Mouse (Mus musculus): ENCODE measurements at regions not wholly inside any gene's neighbourhood (a gene's known extent, or its start where the extent isn't known, plus 50 kb on each side); places are given as distances from the start of the nearest gene placed in this dataset.

DNA sequence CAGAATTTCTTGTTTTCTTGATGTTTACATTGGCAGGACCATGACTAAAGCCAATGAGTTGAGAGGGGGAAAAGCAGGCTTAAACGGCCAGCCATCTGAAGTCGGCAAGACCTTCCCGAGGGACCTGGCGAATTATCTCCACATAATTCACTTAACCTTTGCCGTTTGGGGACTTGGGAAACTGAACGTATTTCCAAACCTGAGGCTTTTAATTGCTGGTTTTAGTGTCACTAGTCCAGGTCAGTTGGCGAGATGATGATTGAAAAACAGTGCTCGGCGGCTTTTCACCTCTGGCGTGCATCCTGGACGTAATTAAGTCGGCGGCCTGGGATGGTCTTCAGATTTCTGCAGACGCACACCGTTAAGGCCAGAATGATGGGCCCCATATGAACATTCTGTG is 66.9 kb upstream of the Atp5g3 start:
- TF ChIP-seq POLR2AphosphoS5 (IDR thresholded peaks at IDR 0.05; ENCODE audit: insufficient replicate concordance, low read depth, low read length) = no peak
- no peak for TF ChIP-seq CTCF (IDR thresholded peaks at IDR 0.05; ENCODE audit: low read depth, low read length)
- no peak for TF ChIP-seq GATA2 (IDR thresholded peaks at IDR 0.05; ENCODE audit: borderline replicate concordance, low read depth, low read length)
- no peak for TF ChIP-seq GATA1 (IDR thresholded peaks at IDR 0.05; ENCODE audit: borderline replicate concordance, low read length)
- TF ChIP-seq TAL1 (conservative IDR thresholded peaks at IDR 0.05; ENCODE audit: low read depth, low read length) = no peak
